13 mouse cellular contexts compared by ENCODE assay signal in the genomic region with DNA sequence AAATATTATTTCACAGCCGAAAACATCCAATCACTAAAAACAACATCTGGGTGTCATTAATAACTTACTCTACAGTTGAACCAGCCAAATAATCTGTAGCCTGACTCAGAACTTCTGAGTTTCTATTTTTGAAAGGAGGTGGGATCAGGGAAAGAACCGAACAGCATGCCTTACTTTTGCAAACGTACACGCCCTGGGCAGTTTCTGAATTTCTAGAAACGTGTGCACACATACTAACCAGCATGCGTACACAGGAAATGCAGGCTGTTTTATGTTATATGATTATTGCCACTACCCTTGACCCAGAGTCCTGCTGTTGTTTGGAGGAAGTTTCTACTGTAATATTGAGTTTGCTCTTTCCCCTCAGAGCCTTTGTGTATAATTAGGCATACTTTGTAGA.
A peak's percentile ranks its signal among the peaks of the same experiment; 100 is the strongest.
DNase-seq lines count a peak whose midpoint lies in the region; ATAC-seq and TF ChIP-seq lines count a peak whose summit lies in the region.
"Had no signal": no experiment of that assay in that cellular context is flagged by ENCODE, and none has a peak within 500 bp of the region (broad histone marks: within the 10 kb centered on the region; RNA-seq: fewer than 3 reads in every experiment).

No protein-coding gene starts in this region.

- H3K36me3 ChIP-seq in heart, embryonic 11.5 days (ENCODE audit: control insufficient read depth, insufficient read depth, low read length): no peaks in the 10 kb centered on the region
- no peaks in the 10 kb centered on the region for H3K36me3 ChIP-seq in lung, embryonic 15.5 days
- H3K36me3 ChIP-seq in heart, postnatal 0 days (replicated peaks; ENCODE audit: control insufficient read depth, insufficient read depth, low read length): no peaks in the 10 kb centered on the region
- no peaks in the 10 kb centered on the region for H3K36me3 ChIP-seq in stomach, postnatal 0 days (ENCODE audit: control insufficient read depth, insufficient read depth, low read length)

- peak; percentile 28; the same call in 1 of the 2 replicates for TF ChIP-seq EP300 in heart, postnatal 0 days (IDR thresholded peaks at IDR 0.05; ENCODE audit: low read depth)
- no peak for TF ChIP-seq EP300 in stomach, postnatal 0 days (optimal IDR thresholded peaks at IDR 0.05)

- no peak overlapping the region for H3K4me2 ChIP-seq in heart, embryonic 11.5 days
- H3K4me2 ChIP-seq in lung, embryonic 15.5 days: no peak overlapping the region
- H3K4me2 ChIP-seq in heart, postnatal 0 days (ENCODE audit: low read depth, low read length): peak overlapping the region; percentile 37
- H3K4me2 ChIP-seq in stomach, postnatal 0 days (replicated peaks; ENCODE audit: low read depth): 0 out of 2 replicates have a peak overlapping the region, but pooled peaks have one; percentile 0

- WGBS in heart, embryonic 11.5 days (ENCODE audit: insufficient replicate concordance): 62% methylated on average over 6 of the region's 6 CpGs
- WGBS in lung, embryonic 15.5 days: 34% methylated on average over 6 of the region's 6 CpGs
- WGBS in heart, postnatal 0 days: 19% methylated on average over 6 of the region's 6 CpGs
- 21% methylated on average over 6 of the region's 6 CpGs for WGBS in stomach, postnatal 0 days

- no peak overlapping the region for H3K4me3 ChIP-seq in heart, embryonic 11.5 days (ENCODE audit: low read depth, low read length)
- no peak overlapping the region for H3K4me3 ChIP-seq in lung, embryonic 15.5 days
- H3K4me3 ChIP-seq in heart, postnatal 0 days (ENCODE audit: low read depth, low read length): no peak overlapping the region
- H3K4me3 ChIP-seq in stomach, postnatal 0 days (ENCODE audit: low read depth, low read length): no peak overlapping the region

- no peak for TF ChIP-seq CTCF in heart, postnatal 0 days (IDR thresholded peaks at IDR 0.05; ENCODE audit: low read depth)
- no peak for TF ChIP-seq CTCF in stomach, postnatal 0 days (IDR thresholded peaks at IDR 0.05; ENCODE audit: low read depth)

- no peak for ATAC-seq in heart, embryonic 11.5 days (replicated peaks; ENCODE audit: insufficient number of reproducible peaks, low FRiP score, low TSS enrichment)
- no peak for ATAC-seq in lung, embryonic 15.5 days (ENCODE audit: borderline replicate concordance, extremely low read depth, low FRiP score, low TSS enrichment)
- ATAC-seq in heart, postnatal 0 days (ENCODE audit: insufficient read depth, low read depth): peak; percentile 35; the same call in 1 of the 2 replicates
- peak; percentile 75 for ATAC-seq in stomach, postnatal 0 days (ENCODE audit: low FRiP score, low TSS enrichment)

- no peaks in the 10 kb centered on the region for H3K9me3 ChIP-seq in heart, embryonic 11.5 days (replicated peaks; ENCODE audit: control insufficient read depth, low read length)
- H3K9me3 ChIP-seq in lung, embryonic 15.5 days: no peaks in the 10 kb centered on the region
- H3K9me3 ChIP-seq in heart, postnatal 0 days (replicated peaks; ENCODE audit: control insufficient read depth, low read length): no peaks in the 10 kb centered on the region
- H3K9me3 ChIP-seq in stomach, postnatal 0 days (ENCODE audit: control insufficient read depth, low read length): no peaks in the 10 kb centered on the region

- H3K9ac ChIP-seq in heart, embryonic 11.5 days (ENCODE audit: low read depth, low read length): no peak overlapping the region
- H3K9ac ChIP-seq in lung, embryonic 15.5 days: no peak overlapping the region
- H3K9ac ChIP-seq in heart, postnatal 0 days (replicated peaks; ENCODE audit: low read depth, low read length): no peak overlapping the region
- H3K9ac ChIP-seq in stomach, postnatal 0 days (ENCODE audit: low read length): no peak overlapping the region

- peak overlapping the region; percentile 51 for H3K27ac ChIP-seq in heart, embryonic 11.5 days (ENCODE audit: low read depth, low read length)
- H3K27ac ChIP-seq in lung, embryonic 15.5 days: peak overlapping the region; percentile 50
- peak overlapping the region; percentile 89 for H3K27ac ChIP-seq in heart, postnatal 0 days (ENCODE audit: low read depth)
- peak overlapping the region; percentile 53 for H3K27ac ChIP-seq in stomach, postnatal 0 days (replicated peaks)

- no peaks in the 10 kb centered on the region for H3K27me3 ChIP-seq in heart, embryonic 11.5 days (ENCODE audit: control insufficient read depth, insufficient read depth, low read length)
- no peaks in the 10 kb centered on the region for H3K27me3 ChIP-seq in lung, embryonic 15.5 days
- no peaks in the 10 kb centered on the region for H3K27me3 ChIP-seq in heart, postnatal 0 days (ENCODE audit: control insufficient read depth, insufficient read depth, low read length)
- H3K27me3 ChIP-seq in stomach, postnatal 0 days (ENCODE audit: control insufficient read depth, insufficient read depth, low read length): no peaks in the 10 kb centered on the region

- peaks cover 30% of the 10 kb centered on the region for H3K4me1 ChIP-seq in heart, embryonic 11.5 days (ENCODE audit: control insufficient read depth, insufficient read depth, low read length)
- peaks cover 42% of the 10 kb centered on the region for H3K4me1 ChIP-seq in lung, embryonic 15.5 days
- peaks cover 52% of the 10 kb centered on the region for H3K4me1 ChIP-seq in heart, postnatal 0 days (ENCODE audit: control insufficient read depth, insufficient read depth)
- H3K4me1 ChIP-seq in stomach, postnatal 0 days (replicated peaks; ENCODE audit: control insufficient read depth, insufficient read depth): peaks cover 8% of the 10 kb centered on the region

- no peak for DNase-seq in heart, postnatal 4 days
- no peak for DNase-seq in lung, adult 18-20 months
- DNase-seq in heart, postnatal 0 days (ENCODE audit: low spot score): peak; percentile 74
- no peak for DNase-seq in stomach, postnatal 0 days (ENCODE audit: low spot score)
- no peak for DNase-seq in layer of hippocampus, postnatal 36 days
- DNase-seq in adrenal gland, postnatal 14 days: no peak
- DNase-seq: cerebellum, postnatal 36 days; gastrocnemius, postnatal 14 days; kidney, adult 18-20 months; lung, postnatal 14 days; thymus, postnatal 36 days had no signal

Comparison
In these comparisons a context has a peak if more than half of its experiments do, and no peak if none do; other contexts are left out.
1. ATAC-seq: peak in heart, postnatal 0 days (single experiment) and stomach, postnatal 0 days (single experiment); none in heart, embryonic 11.5 days (single experiment) and lung, embryonic 15.5 days (single experiment).
2. H3K4me2 ChIP-seq: peak in heart, postnatal 0 days (single experiment) and stomach, postnatal 0 days (single experiment); none in heart, embryonic 11.5 days (single experiment) and lung, embryonic 15.5 days (single experiment).
3. Peak in every context shown above with its lines, with median percentiles within 50 percentile points of each other: H3K27ac ChIP-seq.